Mouse (Mus musculus) naive thymus-derived CD4-positive, alpha-beta T cell, adult 5 months (primary cell): ENCODE results near the gene Pth. TPM values are rescaled to one million over a fixed set of nuclear protein-coding genes. Genes with fewer than 3 reads are reported as not detected.

ENCODE experiments used
- polyA plus RNA-seq: library from polyadenylated mRNA; unstranded; fragments of 100-300 nt; shearing (Covaris generic); gene quantifications from one replicate; pipeline ENCODE4 v1.2.1, GENCODE M21; 2017

Gene Pth
- not detected for polyA plus RNA-seq

DNA sequence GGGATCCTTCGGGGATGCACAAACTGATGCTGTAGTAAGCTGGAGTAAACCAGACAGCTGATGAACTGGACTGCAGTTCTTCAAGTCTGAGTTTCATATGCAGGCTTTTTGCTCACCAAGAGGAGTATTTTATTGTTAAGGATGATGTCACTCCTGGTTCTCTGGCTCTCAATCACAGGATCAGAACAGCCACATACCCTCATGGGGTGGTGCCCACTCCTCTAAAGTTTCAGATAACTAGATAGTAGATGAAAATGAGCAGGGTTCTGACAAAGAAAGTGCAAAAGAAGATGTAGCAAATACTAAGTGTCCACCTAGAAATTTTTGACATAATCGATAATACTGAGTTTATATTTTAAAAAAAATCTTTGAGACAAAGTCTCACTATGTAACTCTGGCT lies at the start of gene Pth:
Gene Pth (minus strand): TSS at position 101 of the 400 bp plus-strand sequence.

DNA sequence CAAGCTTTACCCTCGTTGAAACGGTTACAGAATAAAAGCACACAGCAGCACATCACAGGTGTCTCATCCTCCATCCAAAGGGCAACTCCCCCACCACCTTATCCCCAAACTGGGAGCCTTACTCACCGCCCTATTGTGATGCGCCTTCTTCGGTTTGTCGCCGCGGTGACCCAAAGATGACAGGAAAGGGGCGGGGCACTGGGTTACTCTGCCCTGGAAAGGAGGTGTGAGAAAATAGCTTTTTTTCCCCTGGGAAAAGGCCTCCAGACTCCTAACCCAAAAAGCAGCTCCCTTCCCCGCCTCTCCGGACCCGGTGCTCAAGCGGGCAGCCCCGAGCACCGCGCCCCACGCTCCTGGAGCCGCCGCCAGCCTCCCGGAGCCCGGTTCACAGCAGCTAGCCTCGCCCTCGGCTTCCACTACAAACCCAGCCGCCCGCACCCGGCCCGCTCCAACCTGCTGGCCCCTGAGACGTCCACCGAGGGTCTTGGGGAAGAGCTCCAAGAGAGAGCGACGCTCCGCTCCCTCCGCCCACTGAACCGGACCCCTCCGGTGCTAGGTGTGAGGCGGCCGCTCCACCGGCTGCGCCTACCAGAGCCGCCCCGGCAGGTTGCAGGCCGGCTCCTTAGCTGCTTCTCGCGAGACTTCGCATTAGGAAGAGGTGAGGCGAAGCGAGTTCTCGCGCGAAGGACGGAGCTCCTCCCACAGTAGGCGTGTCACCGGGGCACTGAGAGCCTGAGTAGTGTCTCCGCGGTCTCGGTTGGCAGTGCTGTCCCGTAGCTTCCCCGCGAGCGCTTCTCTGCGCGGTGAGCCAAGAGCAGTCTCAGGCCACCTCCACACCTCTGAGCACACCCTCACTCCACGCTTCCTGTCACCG lies 19.4 kb downstream of the Pth start, which contains the start of gene Btbd10:
Gene Btbd10 (minus strand): TSS at position 647 of the 874 bp plus-strand sequence.

Other genes starting within 250 kb of the Pth start
- gene Arntl, start 181.1 kb downstream of the Pth start, polyA plus RNA-seq = 32.3 TPM
- gene Btbd10, start 19.2 kb downstream of the Pth start, polyA plus RNA-seq = 23.2 TPM
- gene Far1, start 125.3 kb upstream of the Pth start, polyA plus RNA-seq = 49.1 TPM